ENCODE assay signal across 13 mouse cellular contexts in genomic region chr5:75825576-75825975, GRCm38 (mm10).
DNase-seq lines count a peak whose midpoint lies in the region; ATAC-seq and TF ChIP-seq lines count a peak whose summit lies in the region.
"Had no signal": no experiment of that assay in that cellular context is flagged by ENCODE, and none has a peak within 500 bp of the region (broad histone marks: within the 10 kb centered on the region; RNA-seq: fewer than 3 reads in every experiment).

No protein-coding gene starts in this region.

- intact Hi-C loops in heart, adult 2 months (cut with DNase I): no loop called here
- intact Hi-C loops in left cerebral cortex, postnatal 4 days (cut with DNase I): no loop called here
- intact Hi-C loops in left cerebral cortex, postnatal 25 days (cut with DNase I): no loop called here

- no peak for TF ChIP-seq CTCF in heart, adult 2 months (IDR thresholded peaks at IDR 0.05)

- H3K27me3 ChIP-seq in heart, adult 2 months (ENCODE audit: control insufficient read depth, insufficient read depth, low read length): no peaks in the 10 kb centered on the region
- no peaks in the 10 kb centered on the region for H3K27me3 ChIP-seq in neural tube, embryonic 14.5 days (ENCODE audit: control insufficient read depth, insufficient read depth, low read length)

- no peak for TF ChIP-seq POLR2A in heart, adult 2 months (IDR thresholded peaks at IDR 0.05; ENCODE audit: insufficient read depth, low read depth, low read length)

- H3K9ac ChIP-seq in heart, adult 2 months (ENCODE audit: low read depth, low read length): no peak overlapping the region
- no peak overlapping the region for H3K9ac ChIP-seq in neural tube, embryonic 14.5 days (replicated peaks; ENCODE audit: low read depth, low read length)
- H3K9ac ChIP-seq: embryonic facial prominence, embryonic 13.5 days; liver, embryonic 14.5 days had no signal

- H3K9me3 ChIP-seq in neural tube, embryonic 14.5 days (ENCODE audit: control insufficient read depth, low read length): no peaks in the 10 kb centered on the region
- H3K9me3 ChIP-seq: embryonic facial prominence, embryonic 13.5 days had no signal

- no peak overlapping the region for H3K4me3 ChIP-seq in heart, adult 2 months
- no peak overlapping the region for H3K4me3 ChIP-seq in neural tube, embryonic 14.5 days (ENCODE audit: low read depth, low read length)
- H3K4me3 ChIP-seq: embryonic facial prominence, embryonic 13.5 days had no signal

- DNase-seq in heart, adult 2 months: no peak
- DNase-seq in heart, adult 9 months (ENCODE audit: low spot score in 2 of 2): no peak
- peak; percentile 57 for DNase-seq in left cerebral cortex, postnatal 4 days
- no peak for DNase-seq in left cerebral cortex, postnatal 25 days (ENCODE audit: low spot score in 2 of 2)
- no peak for DNase-seq in neural tube, embryonic 10.5 days (ENCODE audit: extremely low spot score, low spot score)
- DNase-seq in kidney, postnatal 36 days: no peak
- DNase-seq: cerebellum, adult 11-12 months; gastrocnemius, postnatal 25 days; layer of hippocampus, postnatal 36 days had no signal

- ATAC-seq in neural tube, embryonic 14.5 days (ENCODE audit: low read depth): peak; percentile 69; the same call in 1 of the 2 replicates
- ATAC-seq in megakaryocyte-erythroid progenitor cell, adult 5-6 weeks (replicated peaks; ENCODE audit: low FRiP score, low TSS enrichment, poor library complexity, severe bottlenecking): peak; percentile 40; the same call in 1 of the 2 replicates

- peak overlapping the region; percentile 60 for H3K27ac ChIP-seq in heart, adult 2 months
- H3K27ac ChIP-seq in neural tube, embryonic 14.5 days (ENCODE audit: low read depth, low read length): no peak overlapping the region
- H3K27ac ChIP-seq: embryonic facial prominence, embryonic 13.5 days; liver, embryonic 14.5 days had no signal

- H3K79me2 ChIP-seq in heart, adult 2 months (replicated peaks; ENCODE audit: control insufficient read depth, insufficient read depth, low read length): no peaks in the 10 kb centered on the region

- TF ChIP-seq EP300 in heart, adult 2 months (IDR thresholded peaks at IDR 0.05; ENCODE audit: insufficient read depth, low read depth, low read length): no peak

- 42% methylated on average over 5 of the region's 5 CpGs for WGBS in heart, adult 2 months
- 55% methylated on average over 5 of the region's 5 CpGs for WGBS in neural tube, embryonic 14.5 days

- H3K36me3 ChIP-seq in heart, adult 2 months (ENCODE audit: control insufficient read depth, insufficient read depth, low read length): no peaks in the 10 kb centered on the region; the same call in 1 of the 2 replicates
- no peaks in the 10 kb centered on the region for H3K36me3 ChIP-seq in neural tube, embryonic 14.5 days (ENCODE audit: control insufficient read depth, insufficient read depth, low read length)
- H3K36me3 ChIP-seq: embryonic facial prominence, embryonic 13.5 days had no signal

- H3K4me2 ChIP-seq in neural tube, embryonic 14.5 days (ENCODE audit: low read depth, low read length): no peak overlapping the region
- H3K4me2 ChIP-seq: embryonic facial prominence, embryonic 13.5 days had no signal

- peaks cover 11% of the 10 kb centered on the region for H3K4me1 ChIP-seq in heart, adult 2 months (ENCODE audit: control insufficient read depth, insufficient read depth, low read length)
- no peaks in the 10 kb centered on the region for H3K4me1 ChIP-seq in neural tube, embryonic 14.5 days (ENCODE audit: control insufficient read depth, insufficient read depth, low read length)
